Comparison of ENCODE assay signal across 8 mouse cellular contexts in the genomic region with DNA sequence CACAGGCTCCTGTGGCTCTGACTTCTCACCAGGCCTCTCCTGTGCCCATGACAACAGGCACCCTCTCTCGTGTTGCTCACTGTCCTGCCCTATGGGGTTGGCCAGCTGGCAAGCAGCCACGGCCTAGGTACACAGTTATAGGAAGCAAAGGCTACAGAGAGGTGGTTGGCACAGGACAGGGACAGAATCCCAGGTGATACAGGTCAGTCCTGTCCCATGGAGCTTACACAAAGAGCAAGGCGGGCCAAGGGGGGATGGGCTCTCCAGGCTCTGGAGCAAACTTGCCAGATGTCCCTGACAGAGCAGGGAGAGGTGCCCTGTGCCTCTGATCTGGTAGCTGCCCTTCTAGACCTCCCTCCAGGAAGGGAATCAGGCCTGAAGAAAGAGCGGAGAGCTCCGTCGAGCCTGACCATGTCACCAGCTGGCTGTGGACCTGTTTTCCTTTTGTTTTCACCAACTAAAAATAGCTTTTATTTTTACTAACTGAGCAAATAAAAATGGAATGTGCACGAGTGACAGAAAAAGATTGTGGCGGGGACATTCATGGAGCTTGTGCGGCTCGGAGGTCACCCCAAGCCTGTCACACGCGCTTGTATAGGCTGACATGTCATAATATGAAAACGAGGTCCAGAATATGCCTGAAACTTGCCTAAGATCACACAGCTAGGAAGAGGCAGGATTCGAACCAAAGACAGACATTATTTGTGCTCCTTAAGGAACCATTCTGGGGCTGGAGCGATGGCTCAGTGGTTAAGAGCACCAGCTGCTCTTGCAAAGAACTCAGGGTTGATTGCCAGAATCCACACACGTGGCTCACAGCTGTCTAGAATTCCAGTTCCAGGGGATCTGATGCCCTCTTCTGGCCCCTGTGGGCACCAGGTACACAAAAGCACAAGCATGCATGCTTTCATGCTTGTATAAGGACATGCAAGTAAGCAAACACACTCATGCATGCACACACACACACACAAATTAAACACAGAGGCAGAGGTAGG. TPM values are rescaled to one million over a fixed set of nuclear protein-coding genes. Genes with fewer than 3 reads are reported as not detected.
DNase-seq lines count a peak whose midpoint lies in the region; ATAC-seq and TF ChIP-seq lines count a peak whose summit lies in the region.

No protein-coding gene starts in this region.

- peak; percentile 17; the same call in 1 of the 2 replicates for TF ChIP-seq EP300 in heart, postnatal 0 days (IDR thresholded peaks at IDR 0.05; ENCODE audit: low read depth)

- H3K9me3 ChIP-seq in liver, embryonic 11.5 days (ENCODE audit: control insufficient read depth, low read length), result no peaks in the 10 kb centered on the region
- H3K9me3 ChIP-seq in embryonic facial prominence, embryonic 10.5 days, result no peaks in the 10 kb centered on the region
- no peaks in the 10 kb centered on the region for H3K9me3 ChIP-seq in heart, postnatal 0 days (replicated peaks; ENCODE audit: control insufficient read depth, low read length)
- no peaks in the 10 kb centered on the region for H3K9me3 ChIP-seq in midbrain, embryonic 13.5 days

- H3K36me3 ChIP-seq in liver, embryonic 11.5 days (ENCODE audit: control insufficient read depth, insufficient read depth, low read length), result no peaks in the 10 kb centered on the region
- H3K36me3 ChIP-seq in embryonic facial prominence, embryonic 10.5 days (replicated peaks), result peaks cover 41% of the 10 kb centered on the region
- H3K36me3 ChIP-seq in heart, postnatal 0 days (replicated peaks; ENCODE audit: control insufficient read depth, insufficient read depth, low read length), result no peaks in the 10 kb centered on the region
- H3K36me3 ChIP-seq in midbrain, embryonic 13.5 days, result peaks cover 37% of the 10 kb centered on the region

- DNase-seq in liver, result peak; percentile 19
- no peak for DNase-seq in liver, embryonic 11.5 days (ENCODE audit: low spot score)
- DNase-seq in embryonic facial prominence, embryonic 10.5 days (ENCODE audit: low spot score), result peak; percentile 54
- peak; percentile 80 for DNase-seq in heart, postnatal 0 days (ENCODE audit: low spot score)
- DNase-seq in kidney, postnatal 4 days, result peak; percentile 58 to 76
- no peak for DNase-seq in layer of hippocampus, adult 18-20 months (ENCODE audit: low spot score in 2 of 2)

- H3K4me3 ChIP-seq in liver, embryonic 11.5 days (ENCODE audit: low read depth, low read length), result no peak overlapping the region
- no peak overlapping the region for H3K4me3 ChIP-seq in embryonic facial prominence, embryonic 10.5 days
- H3K4me3 ChIP-seq in heart, postnatal 0 days (ENCODE audit: low read depth, low read length), result no peak overlapping the region
- H3K4me3 ChIP-seq in midbrain, embryonic 13.5 days (replicated peaks), result no peak overlapping the region

- no peak for ATAC-seq in liver, embryonic 11.5 days (replicated peaks; ENCODE audit: low FRiP score)
- peak; percentile 65 for ATAC-seq in heart, postnatal 0 days (ENCODE audit: insufficient read depth, low read depth)
- ATAC-seq in midbrain, embryonic 13.5 days, result peak; percentile 41; the same call in 1 of the 2 replicates
- ATAC-seq in megakaryocyte-erythroid progenitor cell, adult 5-6 weeks (replicated peaks; ENCODE audit: low FRiP score, low TSS enrichment, poor library complexity, severe bottlenecking), result no peak

- peaks cover 4% of the 10 kb centered on the region for H3K4me1 ChIP-seq in liver, embryonic 11.5 days (replicated peaks; ENCODE audit: control insufficient read depth, insufficient read depth, low read length)
- peaks cover 55% of the 10 kb centered on the region for H3K4me1 ChIP-seq in embryonic facial prominence, embryonic 10.5 days
- peaks cover 26% of the 10 kb centered on the region for H3K4me1 ChIP-seq in heart, postnatal 0 days (ENCODE audit: control insufficient read depth, insufficient read depth)
- H3K4me1 ChIP-seq in midbrain, embryonic 13.5 days (replicated peaks), result peaks cover 38% of the 10 kb centered on the region

- H3K4me2 ChIP-seq in liver, embryonic 11.5 days, result no peak overlapping the region
- no peak overlapping the region for H3K4me2 ChIP-seq in heart, postnatal 0 days (ENCODE audit: low read depth, low read length)
- no peak overlapping the region for H3K4me2 ChIP-seq in midbrain, embryonic 13.5 days (replicated peaks)

- TF ChIP-seq CTCF in heart, postnatal 0 days (IDR thresholded peaks at IDR 0.05; ENCODE audit: low read depth), result peak; percentile 58

- no peak overlapping the region for H3K27ac ChIP-seq in liver, embryonic 11.5 days (ENCODE audit: low read depth, low read length)
- H3K27ac ChIP-seq in embryonic facial prominence, embryonic 10.5 days (replicated peaks), result peak overlapping the region; percentile 75
- peak overlapping the region; percentile 88 for H3K27ac ChIP-seq in heart, postnatal 0 days (ENCODE audit: low read depth)
- H3K27ac ChIP-seq in midbrain, embryonic 13.5 days, result peak overlapping the region; percentile 41

- no peaks in the 10 kb centered on the region for H3K27me3 ChIP-seq in liver, embryonic 11.5 days (replicated peaks; ENCODE audit: control insufficient read depth, insufficient read depth, low read length)
- H3K27me3 ChIP-seq in embryonic facial prominence, embryonic 10.5 days (replicated peaks; ENCODE audit: low read depth, poor library complexity, severe bottlenecking), result no peaks in the 10 kb centered on the region
- no peaks in the 10 kb centered on the region for H3K27me3 ChIP-seq in heart, postnatal 0 days (ENCODE audit: control insufficient read depth, insufficient read depth, low read length)
- no peaks in the 10 kb centered on the region for H3K27me3 ChIP-seq in midbrain, embryonic 13.5 days

- H3K9ac ChIP-seq in liver, embryonic 11.5 days (ENCODE audit: low read depth, low read length), result no peak overlapping the region
- H3K9ac ChIP-seq in heart, postnatal 0 days (replicated peaks; ENCODE audit: low read depth, low read length), result peak overlapping the region; percentile 39; the same call in 1 of the 2 replicates
- peak overlapping the region; percentile 16; the same call in 1 of the 2 replicates for H3K9ac ChIP-seq in midbrain, embryonic 13.5 days (replicated peaks)

- 78% methylated on average over 16 of the region's 16 CpGs for WGBS in liver, embryonic 11.5 days
- 72% methylated on average over 16 of the region's 16 CpGs for WGBS in embryonic facial prominence, embryonic 10.5 days
- whole genome bisulfite sequencing in heart, postnatal 0 days, result 23% methylated on average over 16 of the region's 16 CpGs
- 71% methylated on average over 16 of the region's 16 CpGs for WGBS in midbrain, embryonic 13.5 days

RNA-seq across cellular contexts. Expression of gene Arhgef10l, which starts 48.1 kb away (rescaled TPM):
- 5.0 and 6.7 TPM in 2 replicates for polyA plus RNA-seq in liver, embryonic 11.5 days (2014; fragmentation: Nextera tagmentation; extraction: Ambion mirVana)
- polyA plus RNA-seq in embryonic facial prominence, embryonic 10.5 days (2016; fragmentation: Nextera tagmentation; extraction: Ambion mirVana), result 17.9 and 18.2 TPM in 2 replicates
- 46.8 and 52.8 TPM in 2 replicates for total RNA-seq in heart, postnatal 0 days (2014; rRNA removed; ENCODE audit: low replicate concordance)
- 12.1 and 15.4 TPM in 2 replicates for polyA plus RNA-seq in heart, postnatal 0 days (2015; fragmentation: Nextera tagmentation; extraction: Ambion mirVana)
- 27.7 and 28.3 TPM in 2 replicates for polyA plus RNA-seq in midbrain, embryonic 13.5 days (2015; fragmentation: Nextera tagmentation; extraction: Ambion mirVana)
- 10 to 100 TPM; 37.0 to 45.2 TPM for total RNA-seq in layer of hippocampus, adult 18-20 months (2021)
- total RNA-seq in megakaryocyte-erythroid progenitor cell, adult 5-6 weeks (2014; fragmentation: Nextera tagmentation), result 0.07 TPM in 1 of 2 replicates, not detected in the other
- total RNA-seq in megakaryocyte-erythroid progenitor cell, adult 5-6 weeks (2017), result not detected in 2 replicates

Comparison
In these comparisons a context has a peak if more than half of its experiments do, and no peak if none do; other contexts are left out.
1. DNase-seq: peak in liver (single experiment), embryonic facial prominence, embryonic 10.5 days (single experiment), heart, postnatal 0 days (single experiment) and kidney, postnatal 4 days (2 of 2); none in liver, embryonic 11.5 days (single experiment) and layer of hippocampus, adult 18-20 months (0 of 2).
2. ATAC-seq: peak in heart, postnatal 0 days (single experiment) and midbrain, embryonic 13.5 days (single experiment); none in liver, embryonic 11.5 days (single experiment) and megakaryocyte-erythroid progenitor cell, adult 5-6 weeks (single experiment).